Mouse (Mus musculus): ENCODE measurements around the gene Asf1a. TPM values are rescaled to one million over a fixed set of nuclear protein-coding genes. Genes with fewer than 3 reads are reported as not detected.

The Asf1a gene
- not detected in 2 replicates for polyA plus RNA-seq (2012; ENCODE audit: insufficient read depth, insufficient read length, low replicate concordance, missing spikeins)

DNA sequence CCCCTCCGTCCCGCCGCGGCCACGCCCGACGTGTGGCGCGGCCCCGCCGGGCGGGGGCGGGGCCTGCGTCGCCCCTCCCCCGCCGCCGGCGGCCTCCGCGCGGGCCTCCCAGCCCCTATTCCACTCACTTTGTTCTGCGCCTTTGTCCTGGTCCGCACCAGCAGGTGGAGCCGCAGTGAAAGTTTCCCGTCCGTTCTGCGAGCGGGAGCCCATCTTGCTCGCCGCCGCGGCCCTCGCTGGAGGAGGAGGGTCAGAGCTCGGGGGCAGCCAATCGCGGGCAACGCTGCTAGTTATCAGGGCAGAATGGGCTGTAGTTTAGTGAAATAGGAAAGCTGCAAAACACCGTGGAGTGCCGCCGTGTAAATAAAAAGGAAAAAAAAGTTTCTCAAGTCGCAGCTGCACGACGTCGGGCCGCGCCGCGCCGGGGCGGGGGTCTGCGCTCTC lies at the start of gene Asf1a:
Gene Asf1a (plus strand): TSS at position 81 of the 444 bp plus-strand sequence.
- peak within 1 kb of the TSS; percentile 97 for H3K27ac ChIP-seq (ENCODE audit: insufficient read depth, low read depth, low read length)
- H3K4me1 ChIP-seq (ENCODE audit: control insufficient read depth, insufficient read depth, low read length), result no peaks in the 10 kb centered on the region
- under 1% methylated on average over 52 of the region's 52 CpGs for WGBS
- TF ChIP-seq CTCF (IDR thresholded peaks at IDR 0.05; ENCODE audit: insufficient read depth, low read depth, low read length), result peak; percentile 64
- no peak for TF ChIP-seq POLR2A (IDR thresholded peaks at IDR 0.05; ENCODE audit: insufficient read depth, low read depth, low read length)
- H3K4me3 ChIP-seq (ENCODE audit: insufficient read depth, low read depth, low read length), result peak within 1 kb of the TSS; percentile 94

DNA sequence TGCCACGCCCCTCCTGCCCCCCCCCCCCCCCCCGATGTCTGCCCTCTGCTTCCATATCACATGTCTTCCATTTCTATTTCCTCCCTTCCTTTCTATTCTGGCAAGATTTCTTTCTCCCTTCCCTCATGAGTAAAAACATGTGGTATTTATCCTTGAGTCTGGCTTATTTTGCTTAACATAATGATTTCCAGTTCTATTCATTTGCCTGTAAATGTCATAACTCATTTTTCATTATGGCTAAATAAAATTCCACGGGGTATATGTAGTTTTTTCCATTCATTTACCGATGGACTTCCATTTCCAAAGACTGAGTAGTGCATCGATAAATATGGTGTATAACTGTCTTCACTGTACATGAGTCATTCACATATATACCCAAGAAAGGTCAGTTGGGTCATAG lies 34.6 kb upstream of the Asf1a start:
- H3K4me3 ChIP-seq (ENCODE audit: insufficient read depth, low read depth, low read length), result no peak overlapping the region
- 89% methylated on average over 5 of the region's 5 CpGs for WGBS
- TF ChIP-seq CTCF (IDR thresholded peaks at IDR 0.05; ENCODE audit: insufficient read depth, low read depth, low read length) (no peak), POLR2A (IDR thresholded peaks at IDR 0.05; ENCODE audit: insufficient read depth, low read depth, low read length) (no peak)
- H3K27ac ChIP-seq (ENCODE audit: insufficient read depth, low read depth, low read length), result no peak overlapping the region
- H3K4me1 ChIP-seq (ENCODE audit: control insufficient read depth, insufficient read depth, low read length), result no peaks in the 10 kb centered on the region

DNA sequence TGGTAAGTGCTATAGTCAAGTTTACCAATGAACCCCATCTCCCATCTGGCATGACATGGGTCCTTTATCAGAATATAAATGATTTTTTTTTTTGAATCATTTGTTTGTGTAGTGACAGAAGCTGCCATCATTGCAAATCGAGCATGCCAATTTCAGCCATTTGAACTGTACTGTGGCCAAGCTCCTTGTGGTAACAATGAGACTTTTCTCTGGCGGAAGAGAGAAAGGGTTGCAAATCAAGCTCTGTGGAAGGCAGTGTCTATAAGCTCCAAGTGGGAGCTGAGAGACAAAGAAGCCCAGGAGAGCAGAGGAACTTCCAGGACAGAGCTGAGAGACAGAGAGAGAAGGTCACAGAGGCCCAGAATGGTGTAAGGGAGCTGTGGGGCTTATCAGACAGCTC lies 31.0 kb upstream of the Asf1a start:
- Histone ChIP-seq H3K4me3 (ENCODE audit: insufficient read depth, low read depth, low read length) (no peak overlapping the region), H3K4me1 (ENCODE audit: control insufficient read depth, insufficient read depth, low read length) (no peaks in the 10 kb centered on the region), H3K27ac (ENCODE audit: insufficient read depth, low read depth, low read length) (no peak overlapping the region)
- 58% methylated on average over 2 of the region's 2 CpGs for WGBS
- no peak for TF ChIP-seq CTCF (IDR thresholded peaks at IDR 0.05; ENCODE audit: insufficient read depth, low read depth, low read length)
- no peak for TF ChIP-seq POLR2A (IDR thresholded peaks at IDR 0.05; ENCODE audit: insufficient read depth, low read depth, low read length)

DNA sequence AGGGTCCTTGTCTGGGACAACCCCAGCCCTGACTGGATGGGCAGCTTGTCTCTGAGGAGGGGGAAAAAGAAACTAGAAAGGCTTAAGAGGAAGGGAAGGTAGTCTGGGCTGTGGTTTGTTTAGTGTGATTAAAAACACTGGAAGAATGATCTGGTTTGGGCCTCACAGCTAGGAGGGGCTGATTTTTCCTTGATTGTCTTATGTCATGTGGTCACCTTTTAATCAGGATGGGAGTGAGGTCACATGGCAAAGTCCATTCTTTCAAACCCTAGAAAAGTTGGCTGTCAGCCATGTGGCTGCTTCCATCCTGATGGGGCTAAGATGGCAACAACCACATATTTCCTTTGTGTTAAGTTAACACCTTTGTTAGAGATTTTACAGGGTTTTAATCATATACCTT lies 28.0 kb upstream of the Asf1a start:
- H3K27ac ChIP-seq (ENCODE audit: insufficient read depth, low read depth, low read length), result no peak overlapping the region
- H3K4me3 ChIP-seq (ENCODE audit: insufficient read depth, low read depth, low read length), result no peak overlapping the region
- no peaks in the 10 kb centered on the region for H3K4me1 ChIP-seq (ENCODE audit: control insufficient read depth, insufficient read depth, low read length)
- TF ChIP-seq CTCF (IDR thresholded peaks at IDR 0.05; ENCODE audit: insufficient read depth, low read depth, low read length) (no peak), POLR2A (IDR thresholded peaks at IDR 0.05; ENCODE audit: insufficient read depth, low read depth, low read length) (no peak)

DNA sequence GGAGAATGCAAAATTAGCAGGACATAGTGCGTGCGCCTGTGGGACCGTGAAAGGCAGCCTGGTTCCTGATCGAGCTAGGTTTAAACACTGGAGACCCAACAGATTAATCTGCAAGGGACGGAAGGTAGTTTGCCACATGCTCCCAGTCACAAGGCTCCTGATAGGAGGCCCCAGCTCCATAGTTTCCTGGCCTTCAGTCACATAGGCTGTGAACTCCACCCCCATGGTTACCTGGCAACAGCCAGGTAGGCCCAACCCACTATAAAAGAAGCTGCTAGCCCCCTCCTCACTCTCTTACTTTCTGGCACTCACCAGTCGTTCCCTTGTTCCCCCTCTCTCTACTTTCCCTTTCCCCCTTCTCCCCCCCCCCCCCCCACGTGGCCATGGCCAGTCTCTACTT lies 16.4 kb upstream of the Asf1a start:
- H3K4me3 ChIP-seq (ENCODE audit: insufficient read depth, low read depth, low read length), result peak overlapping the region; percentile 69; the same call in 1 of the 2 replicates
- no peak overlapping the region for H3K27ac ChIP-seq (ENCODE audit: insufficient read depth, low read depth, low read length)
- no peak for TF ChIP-seq POLR2A (IDR thresholded peaks at IDR 0.05; ENCODE audit: insufficient read depth, low read depth, low read length)
- TF ChIP-seq CTCF (IDR thresholded peaks at IDR 0.05; ENCODE audit: insufficient read depth, low read depth, low read length), result no peak
- 55% methylated on average over 6 of the region's 7 CpGs for WGBS
- H3K4me1 ChIP-seq (ENCODE audit: control insufficient read depth, insufficient read depth, low read length), result peaks cover 8% of the 10 kb centered on the region

DNA sequence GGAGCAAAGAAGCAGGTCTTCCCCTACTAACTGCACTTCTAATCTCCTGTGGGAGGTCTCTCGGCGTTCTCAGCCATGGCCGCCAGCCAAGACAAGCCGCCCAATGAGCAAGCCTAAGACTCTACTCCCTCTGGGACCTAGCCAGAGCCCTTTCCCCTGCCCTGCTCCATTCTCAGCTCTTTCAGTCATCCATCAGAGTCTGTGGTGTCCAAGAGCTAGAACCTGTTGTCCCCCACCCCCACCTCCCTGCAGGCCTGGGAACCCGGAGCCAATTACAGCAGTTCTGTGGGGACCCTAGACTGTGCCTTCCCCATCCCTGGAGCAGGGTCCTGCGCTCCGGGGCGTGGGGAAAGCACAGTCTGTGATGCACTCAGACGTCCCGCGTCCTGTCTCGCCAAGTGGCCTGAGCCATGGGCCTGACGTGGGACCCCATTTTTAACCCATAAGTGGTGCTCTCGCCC lies 15.9 kb upstream of the Asf1a start:
- Histone ChIP-seq H3K27ac (ENCODE audit: insufficient read depth, low read depth, low read length) (no peak overlapping the region), H3K4me1 (ENCODE audit: control insufficient read depth, insufficient read depth, low read length) (peaks cover 8% of the 10 kb centered on the region), H3K4me3 (ENCODE audit: insufficient read depth, low read depth, low read length) (peak overlapping the region; percentile 69)
- TF ChIP-seq POLR2A (IDR thresholded peaks at IDR 0.05; ENCODE audit: insufficient read depth, low read depth, low read length) (no peak), CTCF (IDR thresholded peaks at IDR 0.05; ENCODE audit: insufficient read depth, low read depth, low read length) (no peak)
- WGBS, result 6% methylated on average over 14 of the region's 14 CpGs

DNA sequence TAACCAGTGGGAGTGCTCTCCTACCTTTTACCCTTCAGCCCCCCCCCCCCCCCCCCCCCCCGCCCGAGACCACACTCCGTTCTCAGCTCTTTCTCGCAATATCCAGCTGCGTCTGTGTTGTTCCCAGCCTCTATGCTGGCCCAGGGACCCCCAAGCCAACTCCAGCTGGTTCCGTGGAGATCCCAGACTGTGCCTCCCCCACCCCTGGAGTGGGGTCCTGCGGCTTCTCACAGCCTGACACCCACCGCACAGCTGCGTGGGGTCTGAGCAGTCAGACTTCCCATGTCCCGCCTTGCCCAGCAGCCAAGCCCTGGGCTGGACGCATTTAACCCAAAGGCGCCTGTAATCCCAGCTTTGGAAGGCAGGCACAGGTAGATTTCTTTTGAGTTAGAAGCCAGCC lies 15.5 kb upstream of the Asf1a start:
- H3K27ac ChIP-seq (ENCODE audit: insufficient read depth, low read depth, low read length), result no peak overlapping the region
- WGBS, result 17% methylated on average over 11 of the region's 12 CpGs
- TF ChIP-seq POLR2A (IDR thresholded peaks at IDR 0.05; ENCODE audit: insufficient read depth, low read depth, low read length), result no peak
- no peak for TF ChIP-seq CTCF (IDR thresholded peaks at IDR 0.05; ENCODE audit: insufficient read depth, low read depth, low read length)

DNA sequence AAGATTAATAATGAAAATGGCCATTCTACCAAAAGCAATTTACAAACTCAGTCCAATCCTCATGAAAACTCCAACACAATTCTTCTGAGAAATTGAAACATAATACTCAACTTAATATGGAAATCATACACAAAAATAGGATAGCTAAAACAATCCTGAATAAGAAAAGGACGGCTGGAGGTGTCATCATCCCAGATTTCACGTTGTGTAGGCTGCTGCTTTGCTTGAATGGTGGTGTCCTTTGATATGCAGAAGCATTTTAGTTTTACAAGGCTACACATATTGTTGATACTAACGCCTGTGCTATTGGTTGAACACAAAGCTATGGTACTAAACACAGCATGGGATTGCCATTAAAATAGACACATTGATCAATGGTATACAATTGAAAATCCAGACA lies 10.8 kb upstream of the Asf1a start:
- no peak overlapping the region for H3K4me3 ChIP-seq (ENCODE audit: insufficient read depth, low read depth, low read length)
- WGBS, result 74% methylated on average over 3 of the region's 3 CpGs
- H3K4me1 ChIP-seq (ENCODE audit: control insufficient read depth, insufficient read depth, low read length), result peaks cover 5% of the 10 kb centered on the region
- no peak overlapping the region for H3K27ac ChIP-seq (ENCODE audit: insufficient read depth, low read depth, low read length)
- TF ChIP-seq CTCF (IDR thresholded peaks at IDR 0.05; ENCODE audit: insufficient read depth, low read depth, low read length), result no peak
- TF ChIP-seq POLR2A (IDR thresholded peaks at IDR 0.05; ENCODE audit: insufficient read depth, low read depth, low read length), result no peak

More for the DNA sequence above, 15.5 kb upstream of the Asf1a start:
- peaks cover 8% of the 10 kb centered on the region for H3K4me1 ChIP-seq (ENCODE audit: control insufficient read depth, insufficient read depth, low read length)
- peak overlapping the region; percentile 69 for H3K4me3 ChIP-seq (ENCODE audit: insufficient read depth, low read depth, low read length)

DNA sequence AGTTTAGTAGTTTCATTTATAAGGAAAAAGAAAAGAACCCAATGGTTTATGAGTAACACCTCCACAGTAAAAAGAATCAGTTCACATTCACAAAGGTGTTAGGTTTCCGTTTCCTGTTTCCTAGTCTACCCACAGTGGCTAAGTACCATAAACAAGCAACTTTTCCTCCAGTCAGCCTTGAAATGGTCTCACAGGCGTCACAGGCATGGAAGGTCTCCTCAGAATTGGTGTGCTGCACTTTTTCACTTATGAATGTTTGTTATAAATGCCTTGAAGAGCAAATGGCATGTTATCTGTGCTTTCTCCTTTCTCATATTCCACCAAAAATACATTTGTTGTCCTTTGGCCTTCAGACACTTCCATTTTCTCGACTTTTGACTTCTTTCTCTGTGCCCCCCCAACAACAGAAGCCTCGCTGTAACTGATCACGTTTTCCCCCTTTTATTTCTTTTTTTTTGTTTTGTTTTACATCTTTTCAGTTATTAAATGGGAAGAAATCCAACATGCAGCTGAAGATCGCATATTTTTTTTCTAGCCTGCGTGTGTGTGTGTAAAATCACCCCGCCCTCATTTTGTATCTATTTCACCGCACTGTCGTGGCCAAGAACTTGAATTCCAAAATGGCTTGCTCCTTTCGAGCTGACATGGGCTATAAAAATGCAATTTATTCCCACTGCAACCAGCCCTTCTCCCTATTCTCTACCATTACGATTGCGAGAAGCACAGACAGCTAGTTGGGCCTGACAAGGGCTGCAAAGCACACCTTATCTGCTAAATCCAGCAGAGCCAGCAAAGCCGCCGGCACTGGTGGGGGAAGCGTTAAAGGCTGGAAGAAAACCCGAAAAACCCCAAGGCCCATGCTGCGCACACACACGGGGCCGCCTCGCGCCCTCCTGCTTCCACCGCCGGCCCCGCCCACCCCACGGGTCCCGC lies 547 bp upstream of the Asf1a start:
- peak overlapping the region; percentile 97 for H3K27ac ChIP-seq (ENCODE audit: insufficient read depth, low read depth, low read length)
- no peaks in the 10 kb centered on the region for H3K4me1 ChIP-seq (ENCODE audit: control insufficient read depth, insufficient read depth, low read length)
- TF ChIP-seq CTCF (IDR thresholded peaks at IDR 0.05; ENCODE audit: insufficient read depth, low read depth, low read length) (no peak), POLR2A (IDR thresholded peaks at IDR 0.05; ENCODE audit: insufficient read depth, low read depth, low read length) (0 out of 2 replicates have a peak, but pooled peaks have one; percentile 42)
- 4% methylated on average over 26 of the region's 27 CpGs for WGBS
- peak overlapping the region; percentile 94 for H3K4me3 ChIP-seq (ENCODE audit: insufficient read depth, low read depth, low read length)
